Mouse (Mus musculus): Measurements from ENCODE around the gene Atf4.
A peak's percentile ranks its signal among the peaks of the same experiment; 100 is the strongest.

Atf4 gene

DNA sequence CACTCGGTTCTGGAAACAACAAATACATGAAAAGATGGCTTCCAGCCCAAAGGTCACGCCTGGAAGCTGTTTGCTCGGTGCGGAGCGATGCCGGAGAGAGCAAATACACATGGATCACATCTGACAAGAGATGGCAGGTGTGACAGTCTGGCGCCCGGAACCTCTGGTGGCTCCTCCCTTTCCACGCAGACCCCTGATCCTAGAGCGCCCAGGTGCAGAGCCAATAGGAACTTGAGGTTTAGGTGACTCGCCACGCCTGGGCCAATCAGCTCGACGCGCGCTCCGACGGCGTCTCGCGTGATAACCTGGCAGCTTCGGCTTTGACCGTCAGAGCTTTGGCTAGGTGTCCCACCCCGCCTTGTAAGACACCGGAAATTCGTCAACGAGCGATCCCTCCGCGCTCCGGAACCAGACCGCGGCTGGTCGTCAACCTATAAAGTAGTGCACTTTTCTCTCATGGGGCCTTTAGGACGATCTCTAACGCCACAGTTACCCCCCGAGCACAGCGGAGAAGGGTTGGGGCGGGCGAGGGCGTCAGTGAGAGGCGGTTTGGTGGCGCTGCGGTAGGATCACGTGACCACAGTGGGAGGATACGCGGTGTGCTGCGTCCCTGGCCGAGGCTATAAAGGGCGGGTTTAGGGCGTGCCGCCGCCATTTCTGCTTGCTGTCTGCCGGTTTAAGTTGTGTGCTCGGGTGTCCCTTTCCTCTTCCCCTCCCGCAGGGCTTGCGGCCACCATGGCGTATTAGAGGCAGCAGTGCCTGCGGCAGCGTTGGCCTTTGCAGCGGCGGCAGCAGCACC is at the start of gene Atf4:
TSS of gene Atf4 (plus strand) at position 338 of the 799 bp plus-strand sequence.
- peak; percentile 98 to 100 for DNase-seq

DNA sequence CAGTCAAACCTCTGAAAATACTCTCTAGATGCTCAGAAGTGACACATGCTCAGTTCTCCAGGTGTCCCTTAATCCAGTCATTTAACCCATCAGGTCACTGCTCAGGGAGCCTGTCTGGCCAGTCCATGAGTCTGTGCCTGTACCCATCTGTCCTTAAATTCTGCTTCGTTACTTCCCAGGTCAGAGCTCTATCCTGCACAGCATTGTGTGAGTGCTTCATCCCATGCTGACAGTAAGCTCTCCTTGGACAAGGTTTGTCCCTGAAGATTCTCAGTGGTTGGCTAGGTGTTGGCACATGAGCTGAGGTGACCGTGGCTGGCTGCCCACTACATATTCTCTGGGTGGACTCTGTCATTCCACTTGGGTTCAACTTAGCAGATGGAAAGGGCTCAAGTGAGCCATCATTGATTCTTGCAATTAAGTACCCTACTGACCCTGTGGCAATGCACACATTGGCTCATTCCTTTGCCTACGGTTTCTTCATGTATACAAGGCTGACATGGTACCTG is 48.9 kb upstream of the Atf4 start:
- DNase-seq: no peak

DNA sequence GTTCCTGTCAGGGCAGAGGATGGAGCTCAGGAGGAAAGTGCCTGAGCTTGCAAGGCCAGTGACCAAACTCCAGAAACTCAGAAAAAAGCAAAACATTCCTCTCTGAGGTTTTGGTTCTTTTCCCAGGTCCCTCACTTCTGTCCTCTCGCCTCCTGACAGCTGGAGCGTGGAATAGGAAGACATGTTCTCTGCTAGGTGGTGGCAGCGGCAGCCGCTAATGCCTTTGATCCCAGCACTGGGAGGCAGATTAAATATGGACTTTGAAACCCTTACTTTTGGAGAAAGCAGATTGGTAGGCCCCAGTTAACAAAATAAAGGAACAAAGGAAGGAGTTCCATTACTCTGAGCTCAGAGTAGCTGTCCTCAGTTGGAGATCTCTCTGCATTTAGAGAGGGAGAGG is 46.5 kb upstream of the Atf4 start:
- peak; percentile 49 to 76 for DNase-seq

DNA sequence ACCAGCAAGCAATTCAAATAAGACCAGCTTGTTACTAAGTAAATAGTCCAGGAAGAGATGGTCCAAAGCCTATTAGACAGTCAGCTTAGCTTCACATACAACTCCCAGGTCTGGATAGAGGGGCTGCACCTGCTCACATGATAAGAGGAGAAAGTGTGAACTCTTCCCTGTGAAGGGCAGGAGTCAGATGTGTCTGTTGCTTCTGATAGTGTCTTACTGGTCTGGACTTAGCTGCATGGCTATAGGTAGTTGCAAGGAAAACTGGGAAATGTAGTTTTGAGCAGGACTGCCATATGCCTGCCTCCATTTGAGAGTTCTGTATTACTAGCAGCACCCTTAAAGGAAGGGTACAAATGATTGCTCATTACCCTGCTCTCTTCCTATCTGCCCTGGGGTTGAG is 41.3 kb upstream of the Atf4 start:
- DNase-seq: no peak

GRCm38 (mm10) chr15:80215716-80216479 is 39.1 kb upstream of the Atf4 start:
- peak; percentile 46 to 49 for DNase-seq

- no peak for DNase-seq
These were observed 38.5 kb upstream of the Atf4 start for GRCm38 (mm10) chr15:80216480-80216820.

GRCm38 (mm10) chr15:80217476-80217875 is 37.5 kb upstream of the Atf4 start:
- no peak for DNase-seq

DNA sequence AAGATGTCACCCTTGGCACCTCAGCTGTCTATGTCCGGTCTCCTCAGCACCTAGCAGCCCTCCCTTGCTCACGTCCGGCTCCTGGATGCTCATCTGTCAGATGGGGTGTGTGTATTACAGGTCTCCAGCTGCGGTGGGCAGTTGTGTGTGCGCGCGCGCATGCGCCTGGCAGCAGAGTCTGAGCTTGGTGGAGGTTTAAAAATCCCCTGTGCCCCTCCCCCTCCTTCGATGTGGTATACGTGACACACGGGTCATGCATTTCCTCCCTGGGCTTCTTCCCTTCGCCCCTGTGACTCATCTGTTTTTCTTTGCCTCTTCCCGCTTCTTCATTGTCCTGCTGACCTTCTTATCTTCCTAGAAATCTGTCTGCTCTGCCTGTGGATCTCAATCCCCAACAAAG is 35.8 kb upstream of the Atf4 start:
- no peak for DNase-seq

DNA sequence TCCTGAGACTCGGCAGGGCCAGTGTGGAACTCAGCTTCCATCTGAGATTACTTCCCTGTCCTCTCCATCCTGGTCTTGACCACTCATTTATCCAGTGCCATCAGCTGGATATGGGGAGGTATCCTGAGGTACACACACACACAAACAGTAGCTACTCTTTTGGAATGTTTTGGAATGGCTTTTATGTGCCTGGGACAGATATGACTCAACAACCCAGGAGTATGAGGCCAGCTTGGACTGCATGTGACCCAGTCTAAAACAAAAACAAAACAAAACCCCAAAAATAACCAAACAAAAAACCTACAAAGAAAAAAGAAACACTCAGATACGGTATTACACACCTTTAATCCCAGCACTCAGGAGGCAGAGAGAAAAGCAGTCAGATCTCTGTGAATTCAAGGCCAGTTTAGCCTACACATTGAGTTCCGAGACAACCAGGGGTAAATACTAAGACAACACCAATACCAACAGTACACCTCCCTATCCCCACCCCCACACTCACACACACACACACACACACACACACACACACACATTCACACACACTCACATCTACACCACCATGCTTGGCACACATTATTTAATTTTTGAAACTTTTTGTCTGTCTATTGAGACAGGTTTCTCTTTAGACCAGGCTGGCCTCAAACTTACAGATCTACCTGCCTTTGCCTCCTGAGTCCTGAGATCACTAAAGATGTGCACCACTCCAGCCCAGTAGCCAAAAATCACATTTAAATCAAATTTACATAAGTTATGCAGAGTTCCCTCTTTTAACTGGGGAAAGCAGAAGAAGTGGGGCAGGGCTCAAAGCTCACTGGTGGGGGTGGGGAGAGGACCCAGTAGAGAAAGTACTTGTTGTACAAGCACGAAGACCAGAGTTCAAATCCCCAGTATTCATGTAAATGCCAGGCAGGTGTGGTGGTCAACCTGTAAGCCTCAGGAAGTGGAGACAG is 35.0 kb upstream of the Atf4 start:
- no peak for DNase-seq

DNA sequence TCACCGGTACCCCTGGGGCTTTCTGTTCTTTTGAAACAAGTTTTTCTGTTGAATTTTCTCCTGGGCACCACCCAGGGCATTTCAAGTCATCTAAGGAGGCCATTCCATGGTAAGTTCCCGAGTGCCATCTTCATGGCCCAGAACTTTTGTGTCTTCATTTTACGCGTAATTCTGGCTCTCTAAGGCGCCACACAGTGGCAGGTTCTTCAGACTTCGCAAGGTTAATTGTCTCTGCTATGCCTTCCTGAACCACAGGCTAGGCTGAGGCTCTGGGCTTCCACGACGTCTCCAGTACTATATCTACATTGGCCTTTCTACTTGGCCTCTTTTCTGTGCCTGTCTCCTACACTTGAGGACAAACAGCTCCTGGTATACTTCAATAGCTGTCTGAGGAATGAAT is 34.0 kb upstream of the Atf4 start:
- DNase-seq: no peak

- no peak for DNase-seq
These were observed 31.2 kb upstream of the Atf4 start for GRCm38 (mm10) chr15:80223751-80224150.

DNA sequence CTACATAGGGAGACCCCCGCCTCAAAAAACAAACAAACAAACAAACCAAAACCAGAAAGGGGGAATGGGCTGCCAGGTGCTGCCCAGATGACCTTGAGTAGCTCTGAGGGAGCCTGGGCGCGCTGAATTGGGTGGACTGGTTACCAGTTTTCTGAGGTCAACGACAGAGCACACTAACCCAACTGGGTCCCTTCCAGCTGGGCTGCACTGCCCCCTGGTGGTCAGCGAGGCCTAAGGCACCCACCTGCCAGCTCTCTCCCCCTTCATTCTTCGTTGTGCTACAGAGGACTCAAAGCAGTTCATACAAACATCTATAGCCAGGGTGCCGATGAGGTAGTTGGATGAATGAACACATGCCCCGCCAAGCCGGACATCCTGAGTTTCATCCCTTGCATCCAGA is 29.8 kb upstream of the Atf4 start:
- DNase-seq: peak; percentile 71 to 72

DNA sequence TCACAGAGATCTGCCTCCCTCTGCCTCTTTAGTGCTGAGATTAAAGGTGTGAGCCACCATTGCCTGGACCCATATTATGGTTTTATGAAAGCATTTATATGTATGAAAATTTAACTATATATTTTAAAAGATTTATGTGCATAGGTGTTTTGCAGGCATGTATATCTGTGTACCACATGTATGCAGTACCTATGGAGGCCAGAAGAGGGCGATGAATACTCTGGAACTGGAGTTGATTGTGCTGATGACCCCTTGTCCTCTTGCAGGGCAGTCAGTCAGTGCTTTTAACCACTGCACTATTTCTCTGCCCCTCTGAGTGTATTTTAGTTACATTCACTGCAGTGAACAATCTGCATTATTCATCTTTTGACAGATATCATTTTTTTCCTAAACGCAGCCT is 29.2 kb upstream of the Atf4 start:
- DNase-seq: peak; percentile 75 to 87

DNA sequence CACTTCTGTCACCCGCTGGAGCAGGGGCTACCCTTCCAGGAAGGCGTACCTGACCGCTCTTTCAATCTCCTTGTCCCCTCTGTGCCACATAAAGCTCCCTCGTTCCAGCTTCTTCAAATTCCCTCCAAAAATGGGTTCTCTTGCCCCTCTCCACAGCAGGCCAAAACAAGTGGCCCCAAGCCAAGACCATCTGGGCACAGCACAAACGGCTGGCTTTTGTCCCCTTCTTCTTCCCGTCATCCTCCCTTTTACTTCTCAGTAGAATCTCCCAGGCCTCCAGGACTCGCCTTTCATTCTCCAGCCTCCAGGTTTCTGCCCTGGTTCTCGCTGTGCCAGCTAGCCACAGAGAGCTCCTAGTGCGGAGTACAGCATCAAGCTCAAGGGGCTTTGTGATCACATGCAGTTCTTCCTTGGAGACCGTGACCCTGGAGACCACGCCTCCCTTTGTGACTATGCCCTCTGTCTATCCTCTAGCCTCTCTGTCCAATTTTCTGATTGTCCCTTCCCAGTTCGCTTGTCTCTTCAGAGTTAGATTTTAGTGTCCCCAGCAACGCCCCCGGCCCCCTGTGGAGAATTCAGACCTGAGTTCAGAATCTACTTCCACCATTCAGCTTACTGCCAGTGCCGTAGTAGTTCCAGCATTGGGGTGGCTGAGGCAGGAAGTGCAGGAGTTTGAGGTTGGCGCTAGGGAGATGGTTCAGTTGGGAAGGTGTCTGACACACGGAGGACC is 26.7 kb upstream of the Atf4 start:
- DNase-seq: no peak

GRCm38 (mm10) chr15:80232331-80232730 is 22.7 kb upstream of the Atf4 start:
- DNase-seq: no peak

DNA sequence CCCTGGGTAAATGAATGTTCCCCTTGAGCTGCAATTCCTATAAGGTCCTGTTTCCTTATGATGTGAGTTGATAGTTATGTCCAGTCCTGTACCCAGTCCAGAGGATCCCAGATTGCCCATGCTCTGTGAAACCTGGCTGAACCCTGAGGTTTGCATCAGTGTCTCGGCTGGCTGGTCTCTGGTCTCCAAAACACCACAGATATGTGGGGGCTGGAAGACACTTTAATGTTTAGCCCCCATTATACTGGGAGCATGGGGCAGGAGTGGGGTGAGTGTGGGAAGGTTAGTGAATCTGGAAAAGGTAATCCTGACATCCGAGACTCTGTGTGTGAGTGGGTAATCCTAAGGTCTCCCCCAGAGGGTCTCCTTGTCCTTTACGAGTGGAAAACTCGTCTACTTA is 21.9 kb upstream of the Atf4 start:
- no peak for DNase-seq

GRCm38 (mm10) chr15:80233733-80234509 is 21.1 kb upstream of the Atf4 start, which contains the start of gene Mief1:
TSS of gene Mief1 (plus strand) at chr15:80234018.
- DNase-seq: peak; percentile 99

- DNase-seq: no peak
These were observed 19.4 kb upstream of the Atf4 start, which contains the start of gene AC140267.1 for GRCm38 (mm10) chr15:80235535-80235934. TSS of gene AC140267.1 (plus strand) at chr15:80235835.

DNA sequence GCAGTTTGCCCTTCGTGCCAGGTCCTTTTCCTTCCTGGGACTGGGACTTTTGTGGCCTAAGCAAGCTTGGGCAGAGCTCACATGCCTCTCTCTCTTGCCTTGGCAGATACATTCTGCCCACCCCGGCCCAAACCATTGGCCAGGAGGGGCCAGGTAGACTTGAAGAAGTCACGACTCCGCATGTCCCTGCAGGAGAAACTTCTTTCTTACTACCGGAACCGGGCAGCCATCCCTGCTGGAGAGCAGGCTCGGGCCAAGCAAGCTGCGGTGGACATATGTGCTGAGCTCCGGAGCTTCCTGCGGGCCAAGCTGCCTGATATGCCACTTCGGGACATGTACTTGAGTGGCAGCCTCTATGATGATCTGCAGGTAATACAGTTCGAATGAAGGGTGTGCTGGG is 6.8 kb upstream of the Atf4 start:
- no peak for DNase-seq

DNA sequence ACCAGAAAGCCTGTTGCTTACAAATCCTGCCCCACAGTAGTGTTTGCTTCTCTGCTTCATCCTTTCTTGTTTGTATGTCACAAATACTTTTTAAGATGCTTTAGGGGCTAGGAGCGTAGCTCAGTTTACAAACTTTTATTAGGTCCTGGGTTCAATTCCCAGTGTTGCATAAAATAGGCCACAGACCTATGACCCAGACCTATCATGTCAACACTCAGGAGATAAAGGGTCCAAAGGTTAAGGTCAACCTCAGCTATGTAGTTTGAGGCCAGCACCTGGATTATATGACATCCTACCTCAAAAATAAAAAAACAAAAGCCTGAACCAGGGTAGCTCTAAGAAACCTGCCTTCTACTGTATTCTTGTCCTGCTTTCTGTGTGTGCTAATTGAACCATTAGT is 6.4 kb upstream of the Atf4 start:
- DNase-seq: no peak

DNA sequence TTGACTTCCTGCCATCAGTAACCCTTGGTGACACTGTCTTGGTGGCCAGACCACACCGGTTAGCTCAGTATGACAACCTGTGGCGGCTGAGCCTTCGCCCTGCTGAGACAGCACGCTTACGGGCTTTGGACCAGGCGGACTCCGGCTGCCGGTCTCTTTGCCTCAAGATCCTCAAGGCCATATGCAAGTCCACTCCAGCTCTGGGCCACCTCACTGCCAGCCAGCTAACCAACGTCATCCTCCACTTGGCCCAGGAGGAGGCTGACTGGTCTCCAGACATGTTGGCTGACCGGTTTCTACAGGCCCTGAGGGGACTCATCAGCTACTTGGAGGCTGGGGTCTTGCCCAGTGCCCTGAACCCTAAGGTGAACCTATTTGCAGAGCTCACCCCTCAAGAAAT is 5.3 kb upstream of the Atf4 start:
- DNase-seq: no peak

Data from kidney, postnatal 25 days (tissue).